Mouse (Mus musculus) myocyte (in vitro differentiated cells): Measurements from ENCODE around the gene Gm49405. TPM values are rescaled to one million over a fixed set of nuclear protein-coding genes. Genes with fewer than 3 reads are reported as not detected.

Source experiments
- H3K27me3 ChIP-seq: one replicate; pipeline ENCODE4 v1.6.1; 2011; ENCODE audit not compliant: control insufficient read depth, insufficient read depth, insufficient read length
- H3K36me3 ChIP-seq: one replicate; pipeline ENCODE4 v1.6.1; 2011; ENCODE audit not compliant: control insufficient read depth, insufficient read depth
- H3K4me2 ChIP-seq: one replicate; pipeline ENCODE4 v1.6.1; 2011; ENCODE audit warnings: low read depth, control low read depth
- H3K4me3 ChIP-seq: one replicate; pipeline ENCODE4 v1.5.1; 2011; ENCODE audit warnings: mild to moderate bottlenecking, control low read depth, moderate library complexity
- H3K79me2 ChIP-seq: one replicate; pipeline ENCODE4 v1.6.1; 2011; ENCODE audit not compliant: control insufficient read depth, insufficient read depth
- H3ac ChIP-seq: one replicate; pipeline ENCODE4 v1.6.1; 2011; ENCODE audit not compliant: control insufficient read depth, insufficient read length
- CEBPB ChIP-seq: IDR thresholded peaks from 2 replicates; pipeline ENCODE4 v1.6.1; 2011; ENCODE audit warnings: mild to moderate bottlenecking, moderate library complexity; ENCODE audit not compliant: poor library complexity, insufficient read depth, severe bottlenecking
- E2F4 ChIP-seq: IDR thresholded peaks from one replicate; pipeline ENCODE4 v1.6.1; 2011; ENCODE audit warnings: mild to moderate bottlenecking, control low read depth, moderate library complexity; ENCODE audit not compliant: insufficient read depth
- MAX ChIP-seq: IDR thresholded peaks from one replicate; pipeline ENCODE4 v1.6.1; 2011; ENCODE audit warnings: low read depth, mild to moderate bottlenecking, control low read depth
- MYOD1 ChIP-seq, 3 experiments: IDR thresholded peaks; one replicate each; pipeline ENCODE4 v1.6.1; 2011; ENCODE audit warnings: control low read depth in 2 of 3, low read depth in 2 of 3, mild to moderate bottlenecking in 2 of 3, moderate library complexity in 1 of 3; ENCODE audit not compliant: insufficient read length in 2 of 3, control insufficient read depth in 1 of 3
- MYOG ChIP-seq, 3 experiments: IDR thresholded peaks; one replicate each; pipeline ENCODE4 v1.6.1; 2011; ENCODE audit warnings: control low read depth in 2 of 3, low read depth in 2 of 3, mild to moderate bottlenecking in 2 of 3; ENCODE audit not compliant: insufficient read length in 2 of 3, control insufficient read depth in 1 of 3, insufficient read depth in 1 of 3
- POLR2A ChIP-seq: IDR thresholded peaks from one replicate; pipeline ENCODE4 v1.6.1; 2011; ENCODE audit warnings: low read depth, mild to moderate bottlenecking, control low read depth, moderate library complexity; ENCODE audit not compliant: insufficient read length
- POLR2AphosphoS2 ChIP-seq: IDR thresholded peaks from one replicate; pipeline ENCODE4 v1.6.1; 2011; ENCODE audit warnings: low read depth, control low read depth; ENCODE audit not compliant: insufficient read length
- REST ChIP-seq: IDR thresholded peaks from one replicate; pipeline ENCODE4 v1.6.1; 2011; ENCODE audit warnings: mild to moderate bottlenecking, control low read depth, moderate library complexity; ENCODE audit not compliant: insufficient read depth, insufficient read length
- SRF ChIP-seq: IDR thresholded peaks from one replicate; pipeline ENCODE4 v1.6.1; 2011; ENCODE audit warnings: low read depth; ENCODE audit not compliant: control insufficient read depth, insufficient read length
- TCF12 ChIP-seq: IDR thresholded peaks from one replicate; pipeline ENCODE4 v1.6.1; 2011; ENCODE audit warnings: mild to moderate bottlenecking, control low read depth; ENCODE audit not compliant: poor library complexity, insufficient read depth, severe bottlenecking
- TCF3 ChIP-seq: IDR thresholded peaks from one replicate; pipeline ENCODE4 v1.6.1; 2011; ENCODE audit warnings: low read depth, control low read depth; ENCODE audit not compliant: insufficient read length
- USF1 ChIP-seq: IDR thresholded peaks from one replicate; pipeline ENCODE4 v1.6.1; 2011; ENCODE audit warnings: low read depth, mild to moderate bottlenecking, control low read depth, moderate library complexity
- polyA plus RNA-seq: library from polyadenylated mRNA; unstranded; fragments of >200 nt; fragmentation: generic; extraction: Trizol; gene quantifications from one replicate; pipeline ENCODE4 v1.2.1, GENCODE M21; 2012; ENCODE audit warnings: missing spikeins

The Gm49405 gene
- polyA plus RNA-seq, 1 experiment = 0.50 TPM

- H3K36me3 ChIP-seq = no peaks in the 10 kb centered on the region
- H3K79me2 ChIP-seq = no peaks in the 10 kb centered on the region
- no peak within 1 kb of the TSS for H3K4me3 ChIP-seq
- no peak within 1 kb of the TSS for H3K4me2 ChIP-seq
- H3K27me3 ChIP-seq = peaks cover 28% of the 10 kb centered on the region
- H3ac ChIP-seq = no peak within 1 kb of the TSS
- TF ChIP-seq POLR2AphosphoS2 = no peak
- no peak for TF ChIP-seq USF1
- TF ChIP-seq E2F4 = no peak
- no peak for TF ChIP-seq CEBPB
- TF ChIP-seq REST = no peak
- no peak for TF ChIP-seq MAX
- no peak for TF ChIP-seq SRF
- TF ChIP-seq TCF3 = no peak
- TF ChIP-seq POLR2A = no peak
- TF ChIP-seq MYOD1 (IDR thresholded peaks at IDR 0.05; ENCODE audit: control insufficient read depth in 1 of 3, insufficient read length in 2 of 3, low read depth in 2 of 3) = no peak
- TF ChIP-seq MYOG (IDR thresholded peaks at IDR 0.05; ENCODE audit: control insufficient read depth in 1 of 3, insufficient read depth in 1 of 3, insufficient read length in 2 of 3, low read depth in 2 of 3) = no peak
- no peak for TF ChIP-seq TCF12
Measured at GRCm38 (mm10) chr19:3992416-3992815, 8.0 kb upstream of the Gm49405 start, which contains the start of gene Tbx10. TSS of gene Tbx10 (plus strand) at chr19:3992752.

GRCm38 (mm10) chr19:3994932-3995331, 5.5 kb upstream of the Gm49405 start:
- Histone ChIP-seq H3K36me3 (no peaks in the 10 kb centered on the region), H3K4me3 (no peak overlapping the region), H3K27me3 (peaks cover 28% of the 10 kb centered on the region), H3K79me2 (no peaks in the 10 kb centered on the region), H3K4me2 (no peak overlapping the region), H3ac (no peak overlapping the region)
- TF ChIP-seq E2F4 (no peak), MAX (no peak), POLR2AphosphoS2 (no peak), MYOD1 (IDR thresholded peaks at IDR 0.05; ENCODE audit: control insufficient read depth in 1 of 3, insufficient read length in 2 of 3, low read depth in 2 of 3) (no peak), TCF12 (no peak), REST (no peak), USF1 (no peak)

GRCm38 (mm10) chr19:3995505-3995904, 4.9 kb upstream of the Gm49405 start:
- Histone ChIP-seq H3ac (no peak overlapping the region), H3K4me3 (no peak overlapping the region), H3K36me3 (no peaks in the 10 kb centered on the region), H3K4me2 (no peak overlapping the region), H3K79me2 (no peaks in the 10 kb centered on the region), H3K27me3 (peaks cover 28% of the 10 kb centered on the region)
- no peak for TF ChIP-seq USF1
- no peak for TF ChIP-seq CEBPB
- no peak for TF ChIP-seq REST
- no peak for TF ChIP-seq MYOG (IDR thresholded peaks at IDR 0.05; ENCODE audit: control insufficient read depth in 1 of 3, insufficient read depth in 1 of 3, insufficient read length in 2 of 3, low read depth in 2 of 3)
- TF ChIP-seq POLR2A = no peak
- no peak for TF ChIP-seq MAX
- no peak for TF ChIP-seq E2F4
- TF ChIP-seq TCF3 = no peak
- no peak for TF ChIP-seq POLR2AphosphoS2
- TF ChIP-seq SRF = no peak
- no peak for TF ChIP-seq MYOD1 (IDR thresholded peaks at IDR 0.05; ENCODE audit: control insufficient read depth in 1 of 3, insufficient read length in 2 of 3, low read depth in 2 of 3)
- TF ChIP-seq TCF12 = no peak

GRCm38 (mm10) chr19:3996106-3996505, 4.3 kb upstream of the Gm49405 start:
- TF ChIP-seq TCF3 = no peak
- TF ChIP-seq REST = no peak
- no peak for TF ChIP-seq SRF
- no peak for TF ChIP-seq POLR2A
- TF ChIP-seq MAX = no peak
- no peak for TF ChIP-seq MYOD1 (IDR thresholded peaks at IDR 0.05; ENCODE audit: control insufficient read depth in 1 of 3, insufficient read length in 2 of 3, low read depth in 2 of 3)
- TF ChIP-seq CEBPB = no peak
- TF ChIP-seq USF1 = no peak
- TF ChIP-seq TCF12 = no peak
- no peak for TF ChIP-seq MYOG (IDR thresholded peaks at IDR 0.05; ENCODE audit: control insufficient read depth in 1 of 3, insufficient read depth in 1 of 3, insufficient read length in 2 of 3, low read depth in 2 of 3)
- TF ChIP-seq POLR2AphosphoS2 = no peak
- TF ChIP-seq E2F4 = no peak
- Histone ChIP-seq H3K36me3 (no peaks in the 10 kb centered on the region), H3K4me2 (no peak overlapping the region), H3K27me3 (peaks cover 23% of the 10 kb centered on the region), H3K79me2 (no peaks in the 10 kb centered on the region), H3ac (no peak overlapping the region), H3K4me3 (no peak overlapping the region)

- Histone ChIP-seq H3K79me2 (no peaks in the 10 kb centered on the region), H3K27me3 (peaks cover 18% of the 10 kb centered on the region), H3K4me2 (no peak overlapping the region), H3K36me3 (no peaks in the 10 kb centered on the region), H3ac (no peak overlapping the region), H3K4me3 (no peak overlapping the region)
- TF ChIP-seq TCF3 (no peak), MYOD1 (IDR thresholded peaks at IDR 0.05; ENCODE audit: control insufficient read depth in 1 of 3, insufficient read length in 2 of 3, low read depth in 2 of 3) (no peak), CEBPB (no peak), E2F4 (no peak), MAX (no peak)
Measured at GRCm38 (mm10) chr19:3996747-3997146, 3.7 kb upstream of the Gm49405 start.
